Mouse (Mus musculus): ENCODE data around the gene Spata45. TPM values are rescaled to one million over a fixed set of nuclear protein-coding genes. Genes with fewer than 3 reads are reported as not detected.
"Not testable (repeated sequence)": the region's sequence is repeated elsewhere in the genome, so short reads cannot be mapped to it uniquely, and the experiment has no call there.

Spata45 gene
- polyA plus RNA-seq, 1 experiment: not detected

DNA sequence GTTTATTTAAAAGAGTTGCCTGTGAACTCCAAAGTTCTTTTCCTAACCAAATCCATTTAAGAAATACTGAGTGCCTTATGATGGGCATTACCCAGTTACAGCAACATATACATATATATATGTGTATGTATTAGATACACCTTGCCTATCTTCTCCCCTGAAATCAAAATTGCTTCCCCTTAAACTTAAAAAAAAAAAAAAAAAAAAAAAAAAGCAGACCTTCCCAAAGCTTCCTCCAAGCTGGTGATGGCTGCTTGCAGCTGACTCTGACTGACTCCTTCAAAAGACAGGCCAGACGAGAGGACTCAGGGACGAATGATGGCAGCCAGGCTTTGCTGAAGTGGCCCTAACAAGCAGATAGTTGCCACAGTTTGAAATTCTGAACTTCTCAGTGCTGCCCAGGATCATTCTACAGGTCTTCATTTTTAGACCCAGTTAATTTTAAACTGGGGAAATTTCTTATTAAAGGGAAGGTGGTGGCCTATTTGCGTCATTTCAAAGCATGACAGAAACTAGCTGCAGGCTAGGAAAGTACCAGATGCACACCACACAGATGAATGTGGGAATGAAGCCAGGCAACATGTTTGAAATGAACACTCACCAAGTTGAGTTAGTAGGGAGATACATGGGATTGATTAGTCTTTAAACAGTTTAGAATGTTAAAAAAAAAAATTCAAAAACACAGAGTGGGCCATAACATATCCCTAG is 16.1 kb upstream of the Spata45 start:
- no peak overlapping the region; the same call in 1 of the 2 replicates for H3K4me3 ChIP-seq (ENCODE audit: insufficient read depth, low read length)
- peak overlapping the region; percentile 80 for H3K27ac ChIP-seq (ENCODE audit: insufficient read depth, low read depth, low read length)
- no peak for TF ChIP-seq POLR2A (IDR thresholded peaks at IDR 0.05; ENCODE audit: borderline replicate concordance, low read depth, low read length)
- TF ChIP-seq CTCF (IDR thresholded peaks at IDR 0.05; ENCODE audit: low read depth, low read length): no peak
- H3K4me1 ChIP-seq (ENCODE audit: control insufficient read depth, insufficient read depth, low read length): peaks cover 21% of the 10 kb centered on the region

DNA sequence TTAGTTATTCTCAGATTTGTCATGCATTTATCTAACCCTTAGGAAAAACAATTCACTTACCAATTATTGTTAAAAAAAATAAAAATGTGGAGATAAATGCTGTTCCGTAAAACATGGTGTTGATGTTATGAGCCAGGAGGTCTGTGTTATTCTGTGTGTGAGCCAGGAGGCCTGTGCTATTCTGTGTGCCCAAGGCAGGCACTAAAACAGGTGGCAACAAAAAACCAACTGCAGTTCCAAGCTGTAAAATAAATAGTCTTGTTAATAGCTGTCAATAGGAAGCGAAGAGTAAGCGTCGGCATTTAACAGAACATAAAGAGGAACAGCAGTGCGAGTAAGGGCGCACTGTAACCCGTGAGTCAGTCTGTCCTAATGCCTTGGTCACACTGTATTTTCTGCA is 15.4 kb upstream of the Spata45 start:
- Histone ChIP-seq H3K4me1 (ENCODE audit: control insufficient read depth, insufficient read depth, low read length) (peaks cover 21% of the 10 kb centered on the region), H3K27ac (ENCODE audit: insufficient read depth, low read depth, low read length) (peak overlapping the region; percentile 80), H3K4me3 (ENCODE audit: insufficient read depth, low read length) (no peak overlapping the region; the same call in 1 of the 2 replicates)
- TF ChIP-seq POLR2A (IDR thresholded peaks at IDR 0.05; ENCODE audit: borderline replicate concordance, low read depth, low read length) (no peak), CTCF (IDR thresholded peaks at IDR 0.05; ENCODE audit: low read depth, low read length) (no peak)

DNA sequence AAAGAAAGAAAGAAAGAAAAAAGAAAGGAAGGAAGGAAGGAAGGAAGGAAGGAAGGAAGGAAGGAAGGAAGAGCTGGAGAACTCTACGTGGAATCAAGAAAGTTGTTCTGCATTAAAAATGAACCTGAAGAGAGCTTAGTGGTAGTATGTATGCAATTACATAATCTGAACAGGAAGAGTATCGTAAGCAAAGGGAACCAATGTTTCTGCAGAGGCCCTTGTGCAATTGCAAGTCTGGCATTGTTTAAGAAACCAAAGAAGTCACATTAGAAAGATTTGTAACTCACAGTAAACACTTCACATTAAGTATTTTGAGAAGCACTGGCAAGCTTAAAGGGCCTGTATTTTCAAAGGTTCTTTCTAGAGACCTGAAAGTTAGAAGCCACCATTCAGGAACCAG is 13.3 kb upstream of the Spata45 start:
- Histone ChIP-seq H3K27ac (ENCODE audit: insufficient read depth, low read depth, low read length) (peak overlapping the region; percentile 43), H3K4me1 (ENCODE audit: control insufficient read depth, insufficient read depth, low read length) (peaks cover 25% of the 10 kb centered on the region), H3K4me3 (ENCODE audit: insufficient read depth, low read length) (no peak overlapping the region)
- TF ChIP-seq CTCF (IDR thresholded peaks at IDR 0.05; ENCODE audit: low read depth, low read length): no peak
- TF ChIP-seq POLR2A (IDR thresholded peaks at IDR 0.05; ENCODE audit: borderline replicate concordance, low read depth, low read length): no peak

DNA sequence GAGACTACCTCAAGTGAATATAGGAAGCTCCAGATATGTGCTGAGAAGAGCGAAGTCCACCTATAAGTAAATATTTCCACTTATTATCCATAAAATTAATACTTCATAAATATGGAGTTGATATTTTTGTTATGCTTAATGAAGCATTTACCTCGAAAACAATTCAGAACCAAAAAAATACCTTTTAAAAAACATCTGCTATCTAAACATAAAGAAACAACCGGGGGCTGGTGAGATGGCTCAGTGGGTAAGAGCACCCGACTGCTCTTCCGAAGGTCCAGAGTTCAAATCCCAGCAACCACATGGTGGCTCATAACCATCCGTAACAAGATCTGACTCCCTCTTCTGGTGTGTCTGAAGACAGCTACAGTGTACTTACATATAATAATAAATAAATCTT is 12.6 kb upstream of the Spata45 start:
- not testable (repeated sequence) for H3K4me3 ChIP-seq (ENCODE audit: insufficient read depth, low read length); H3K27ac ChIP-seq (ENCODE audit: insufficient read depth, low read depth, low read length)
- peaks cover 25% of the 10 kb centered on the region for H3K4me1 ChIP-seq (ENCODE audit: control insufficient read depth, insufficient read depth, low read length)

DNA sequence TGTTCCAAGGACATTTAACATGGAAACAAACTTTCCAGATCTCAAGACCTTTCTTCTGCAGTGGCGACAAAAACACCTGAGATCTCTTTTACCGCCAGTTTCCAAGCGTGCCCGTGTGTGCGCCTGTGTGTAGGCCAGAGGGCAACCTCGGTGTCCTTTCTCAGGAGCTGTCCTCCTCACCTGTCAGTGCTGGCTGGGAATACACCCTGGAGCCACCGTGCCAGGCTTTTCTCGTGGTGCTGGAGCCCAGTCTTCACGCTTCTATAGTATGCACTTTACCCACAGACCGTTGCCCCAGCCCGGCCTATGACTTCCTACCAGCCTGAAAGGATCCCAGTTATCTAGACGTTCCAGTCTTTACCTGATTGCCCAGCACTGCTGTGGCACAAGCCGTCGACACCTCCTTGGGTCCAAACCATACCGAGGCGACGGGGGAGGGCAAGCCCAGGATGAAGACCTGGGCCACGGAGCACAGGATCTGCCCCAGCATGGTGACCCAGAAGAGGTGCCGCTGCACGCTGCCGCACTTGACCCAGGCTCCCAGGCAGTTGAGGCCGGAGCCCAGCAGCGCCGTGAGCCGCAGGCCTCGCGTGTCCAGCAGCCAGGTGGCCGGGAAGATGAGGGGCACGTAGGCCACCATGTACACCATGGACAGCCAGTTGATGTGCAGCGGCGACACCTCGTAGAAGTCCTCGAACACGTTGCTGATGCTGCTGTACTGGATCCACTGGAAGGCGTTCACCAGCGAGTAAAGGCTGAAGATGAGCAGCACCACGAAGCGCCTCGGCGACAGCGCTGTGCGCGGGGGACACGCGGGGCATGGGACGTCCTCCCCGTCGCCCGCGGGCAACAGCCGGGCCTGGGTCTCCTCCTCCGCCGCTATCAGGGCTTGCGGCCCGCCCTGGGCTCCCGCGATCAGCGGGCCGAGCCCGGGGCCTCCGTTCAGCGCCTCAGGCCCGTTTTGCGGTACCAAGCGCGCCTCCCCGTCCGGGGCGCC is 11.1 kb upstream of the Spata45 start:
- Histone ChIP-seq H3K27ac (ENCODE audit: insufficient read depth, low read depth, low read length) (peak overlapping the region; percentile 36), H3K4me1 (ENCODE audit: control insufficient read depth, insufficient read depth, low read length) (peaks cover 22% of the 10 kb centered on the region), H3K4me3 (ENCODE audit: insufficient read depth, low read length) (peak overlapping the region; percentile 92)
- TF ChIP-seq POLR2A (IDR thresholded peaks at IDR 0.05; ENCODE audit: borderline replicate concordance, low read depth, low read length) (no peak), CTCF (IDR thresholded peaks at IDR 0.05; ENCODE audit: low read depth, low read length) (no peak)

DNA sequence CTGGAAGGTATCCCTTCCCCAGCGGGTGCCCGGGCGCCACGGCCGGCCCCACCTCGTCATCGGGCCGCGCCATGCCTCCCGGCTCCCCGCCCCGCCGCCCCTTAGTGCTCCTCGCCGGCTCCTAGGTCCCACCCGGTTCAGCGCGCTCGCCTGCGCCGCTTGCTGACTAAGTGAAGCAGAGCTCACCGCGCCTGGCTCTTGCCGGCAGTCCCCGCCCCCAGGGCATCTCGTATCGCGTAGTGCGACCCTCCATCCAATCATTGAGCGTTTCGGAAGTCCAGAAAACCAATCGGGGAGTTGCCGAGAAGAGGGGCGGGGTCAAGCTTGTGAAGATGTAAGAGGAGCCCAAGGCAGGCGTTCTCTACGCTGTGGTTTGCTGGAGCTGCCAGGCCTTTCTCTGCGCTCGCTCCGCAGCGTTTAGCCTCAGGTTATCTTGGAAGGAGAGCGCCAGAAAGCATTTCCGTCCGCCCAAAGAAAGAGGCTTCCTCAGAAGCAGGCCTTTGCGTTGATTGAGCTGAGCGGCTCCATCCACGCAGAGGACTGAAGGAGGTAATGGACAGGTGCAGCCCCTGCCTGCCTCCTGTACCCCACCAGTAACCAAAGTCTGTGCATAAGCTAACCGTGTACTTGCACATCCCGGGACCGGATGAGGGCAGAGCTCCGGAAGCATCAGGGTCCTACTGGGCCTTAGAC is 10.3 kb upstream of the Spata45 start, which contains the start of gene Flvcr1:
Flvcr1 (minus strand) TSS at position 138 of the 693 bp plus-strand sequence.
- peak within 1 kb of the TSS; percentile 92 for H3K4me3 ChIP-seq (ENCODE audit: insufficient read depth, low read length)
- TF ChIP-seq POLR2A (IDR thresholded peaks at IDR 0.05; ENCODE audit: borderline replicate concordance, low read depth, low read length) (peak; percentile 59; the same call in 1 of the 2 replicates), CTCF (IDR thresholded peaks at IDR 0.05; ENCODE audit: low read depth, low read length) (no peak)
- peaks cover 14% of the 10 kb centered on the region for H3K4me1 ChIP-seq (ENCODE audit: control insufficient read depth, insufficient read depth, low read length)
- H3K27ac ChIP-seq (ENCODE audit: insufficient read depth, low read depth, low read length): peak within 1 kb of the TSS; percentile 57

DNA sequence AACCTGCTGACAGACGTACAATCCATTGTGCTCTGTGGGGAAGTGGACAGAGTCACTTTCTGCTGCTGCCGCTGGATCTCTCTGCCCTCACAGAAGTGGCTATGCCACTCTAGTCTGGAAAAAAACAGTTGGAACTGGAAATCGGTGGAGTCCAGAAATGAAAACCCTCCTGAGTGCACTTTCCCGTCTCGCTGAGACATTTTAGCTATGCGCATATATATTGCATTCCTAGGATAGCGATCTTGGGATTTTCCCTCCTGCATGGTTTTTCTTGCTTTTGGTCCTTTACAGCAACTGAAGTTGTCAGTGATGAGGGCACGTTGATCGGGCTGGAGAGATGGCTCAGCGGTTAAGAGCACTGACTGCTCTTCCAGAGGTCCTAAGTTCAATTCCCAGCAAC is 6.3 kb upstream of the Spata45 start:
- H3K4me1 ChIP-seq (ENCODE audit: control insufficient read depth, insufficient read depth, low read length): peaks cover 6% of the 10 kb centered on the region
- H3K4me3 ChIP-seq (ENCODE audit: insufficient read depth, low read length): no peak overlapping the region
- TF ChIP-seq CTCF (IDR thresholded peaks at IDR 0.05; ENCODE audit: low read depth, low read length) (no peak), POLR2A (IDR thresholded peaks at IDR 0.05; ENCODE audit: borderline replicate concordance, low read depth, low read length) (no peak)
- H3K27ac ChIP-seq (ENCODE audit: insufficient read depth, low read depth, low read length): no peak overlapping the region

DNA sequence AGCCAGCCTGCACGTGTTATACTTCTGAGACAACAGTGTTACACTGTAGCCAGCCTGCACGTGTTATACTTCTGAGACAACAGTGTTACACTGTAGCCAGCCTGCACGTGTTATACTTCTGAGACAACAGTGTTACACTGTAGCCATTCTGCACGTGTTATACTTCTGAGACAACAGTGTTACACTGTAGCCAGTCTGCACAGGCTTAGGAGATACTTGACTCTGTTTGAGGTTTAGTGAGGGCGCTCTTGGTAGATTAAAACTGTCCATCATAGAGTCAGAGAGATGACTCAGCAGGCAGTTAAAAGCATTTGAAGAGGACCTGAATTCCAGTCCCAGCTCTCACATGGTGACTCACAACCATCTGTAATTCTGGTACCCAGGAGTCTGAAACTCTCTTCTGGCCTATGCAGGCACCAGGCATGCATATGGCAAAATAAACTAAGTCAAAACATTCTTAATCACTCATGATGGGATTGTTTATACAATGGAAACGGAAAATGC is 5.5 kb upstream of the Spata45 start:
- not testable (repeated sequence) for H3K4me1 ChIP-seq (ENCODE audit: control insufficient read depth, insufficient read depth, low read length); H3K27ac ChIP-seq (ENCODE audit: insufficient read depth, low read depth, low read length); H3K4me3 ChIP-seq (ENCODE audit: insufficient read depth, low read length)

DNA sequence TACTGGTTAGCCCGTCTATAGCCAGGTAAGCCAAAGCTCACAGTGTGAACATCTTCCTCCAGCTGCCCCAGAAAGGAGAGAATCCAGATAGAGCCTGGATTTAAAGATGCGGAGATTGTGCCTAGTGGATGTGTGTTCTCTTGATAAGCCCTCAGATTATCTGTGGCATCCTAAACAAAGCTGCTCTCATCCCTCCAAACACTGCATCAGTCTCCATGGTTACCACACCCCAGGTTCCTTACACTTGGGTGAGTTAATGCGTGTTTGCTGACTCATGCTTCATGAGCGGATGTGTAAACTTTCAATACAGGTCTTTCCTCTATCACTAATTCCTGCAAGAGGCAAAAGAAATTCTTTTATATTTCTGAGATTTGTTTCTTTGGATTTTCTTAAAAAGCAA is 790 bp upstream of the Spata45 start:
- H3K4me1 ChIP-seq (ENCODE audit: control insufficient read depth, insufficient read depth, low read length): no peaks in the 10 kb centered on the region
- TF ChIP-seq POLR2A (IDR thresholded peaks at IDR 0.05; ENCODE audit: borderline replicate concordance, low read depth, low read length) (no peak), CTCF (IDR thresholded peaks at IDR 0.05; ENCODE audit: low read depth, low read length) (no peak)
- H3K27ac ChIP-seq (ENCODE audit: insufficient read depth, low read depth, low read length): no peak overlapping the region
- no peak overlapping the region for H3K4me3 ChIP-seq (ENCODE audit: insufficient read depth, low read length)

Data from bone marrow macrophage, adult 2 months (primary cell).